Mouse (Mus musculus) CD4-positive, CD25-positive, alpha-beta regulatory T cell (primary cell): Measurements from ENCODE around the gene Phldb2. TPM values are rescaled to one million over a fixed set of nuclear protein-coding genes. Genes with fewer than 3 reads are reported as not detected.

Experiments used
- polyA plus RNA-seq: library from polyadenylated mRNA; unstranded; fragments of 100-300 nt; shearing (Covaris generic); gene quantifications from one replicate; pipeline ENCODE4 v1.2.1, GENCODE M21; 2017

Phldb2 gene
- polyA plus RNA-seq: 0.39 TPM

GRCm38 (mm10) chr16:45953394-45953793 lies at the start of gene Phldb2:
Gene Phldb2 (minus strand): TSS chr16:45953598.

GRCm38 (mm10) chr16:45742615-45743476 lies 210.6 kb downstream of the Phldb2 start, which contains the start of gene Abhd10:
Gene Abhd10 (minus strand): TSS chr16:45742955.

GRCm38 (mm10) chr16:45724061-45724741 lies 229.2 kb downstream of the Phldb2 start, which contains the start of gene Tagln3:
Gene Tagln3 (minus strand): TSS chr16:45724608.

Other genes with a start within 250 kb of the Phldb2 start
- not detected for gene Tagln3, start 229.0 kb downstream of the Phldb2 start, polyA plus RNA-seq
- gene Abhd10, start 210.6 kb downstream of the Phldb2 start, polyA plus RNA-seq: 35.5 TPM
- gene Plcxd2, start 56.6 kb upstream of the Phldb2 start, polyA plus RNA-seq: 16.9 TPM
- 265 TPM for gene Cd96, start 166.7 kb upstream of the Phldb2 start, polyA plus RNA-seq
- 4.4 TPM for gene Gm4737, start 201.5 kb upstream of the Phldb2 start, polyA plus RNA-seq